Mouse (Mus musculus) lung, postnatal 0 days (tissue): ENCODE measurements around the gene Cntn5. TPM values are rescaled to one million over a fixed set of nuclear protein-coding genes. Genes with fewer than 3 reads are reported as not detected.

Experiments used
- ATAC-seq: fragments of 200-750 bp; cut with Nextera tagmentation; 2 replicates; pipeline ENCODE4 v1.8.0; 2017; ENCODE audit warnings: moderate library complexity
- DNase-seq: peaks from one replicate; pipeline ENCODE4 v3.0.0-alpha.2; 2016; ENCODE audit warnings: low spot score
- H3K27ac ChIP-seq: fragments of 300-500 bp; sonication (generic); 2 replicates; pipeline ENCODE4 v1.5.1; 2014; ENCODE audit warnings: antibody characterized with exemption, mild to moderate bottlenecking, low read length, mixed read lengths
- H3K27me3 ChIP-seq: fragments of 300-500 bp; sonication (generic); replicated peaks from 2 replicates; pipeline ENCODE4 v1.6.1; 2014; ENCODE audit warnings: low read length, mixed read lengths; ENCODE audit not compliant: insufficient read depth
- H3K36me3 ChIP-seq: fragments of 300-500 bp; sonication (generic); 2 replicates; pipeline ENCODE4 v1.6.1; 2014; ENCODE audit warnings: low read length, mixed read lengths; ENCODE audit not compliant: insufficient read depth
- H3K4me1 ChIP-seq: fragments of 300-500 bp; sonication (generic); 2 replicates; pipeline ENCODE4 v1.6.1; 2014; ENCODE audit warnings: antibody characterized with exemption, low read depth, low read length, mixed read lengths; ENCODE audit not compliant: insufficient read depth
- H3K4me2 ChIP-seq: fragments of 300-500 bp; sonication (generic); replicated peaks from 2 replicates; pipeline ENCODE4 v1.6.1; 2014; ENCODE audit warnings: low read depth, mild to moderate bottlenecking, low read length, moderate library complexity, mixed read lengths
- H3K4me3 ChIP-seq: fragments of 300-500 bp; sonication (generic); 2 replicates; pipeline ENCODE4 v1.5.1; 2014; ENCODE audit warnings: low read depth, low read length
- H3K9ac ChIP-seq: fragments of 300-500 bp; sonication (generic); replicated peaks from 2 replicates; pipeline ENCODE4 v1.6.1; 2014; ENCODE audit warnings: low read depth, mild to moderate bottlenecking
- H3K9me3 ChIP-seq: fragments of 300-500 bp; sonication (generic); 2 replicates; pipeline ENCODE4 v1.6.1; 2016; ENCODE audit warnings: low read length, mixed read lengths
- CTCF ChIP-seq: IDR thresholded peaks from 2 replicates; pipeline ENCODE4 v1.5.1; 2016; ENCODE audit warnings: antibody characterized with exemption, mild to moderate bottlenecking
- EP300 ChIP-seq: IDR thresholded peaks from 2 replicates; pipeline ENCODE4 v1.6.1; 2016; ENCODE audit warnings: antibody characterized with exemption, mild to moderate bottlenecking, control low read depth
- WGBS: fragments of 180-500 bp; shearing (Covaris S2); extraction: QIAGEN DNeasy Blood & Tissue Kit; methylation state at CpG from one replicate; pipeline ENCODE4 v1.1.7; 2014; 5-methylcytosine and 5-hydroxymethylcytosine counted together
- polyA plus RNA-seq: library from polyadenylated mRNA; unstranded; fragments of >200 nt; fragmentation: Nextera tagmentation; extraction: Ambion mirVana; gene quantifications from 2 replicates; pipeline ENCODE4 v1.2.1, GENCODE M21; 2015

Gene Cntn5
- polyA plus RNA-seq, 1 experiment from 2014 or later, result not detected

- ATAC-seq (no peak), DNase-seq (no peak)
Observed at GRCm38 (mm10) chr9:9707766-9708165, 1196.8 kb downstream of the Cntn5 start.

GRCm38 (mm10) chr9:9705180-9705579 lies 1199.4 kb downstream of the Cntn5 start:
- Histone ChIP-seq H3K27ac (no peak overlapping the region), H3K36me3 (no peaks in the 10 kb centered on the region), H3K4me2 (no peak overlapping the region), H3K4me1 (no peaks in the 10 kb centered on the region), H3K27me3 (no peaks in the 10 kb centered on the region), H3K4me3 (no peak overlapping the region), H3K9ac (no peak overlapping the region), H3K9me3 (no peaks in the 10 kb centered on the region)
- DNase-seq, result no peak
- WGBS, result 92% methylated on average over 1 of the region's 1 CpGs
- TF ChIP-seq CTCF (no peak), EP300 (no peak)
- no peak for ATAC-seq

More at GRCm38 (mm10) chr9:9707766-9708165, 1196.8 kb downstream of the Cntn5 start:
- Histone ChIP-seq H3K27ac (no peak overlapping the region), H3K9me3 (no peaks in the 10 kb centered on the region), H3K9ac (no peak overlapping the region), H3K4me3 (no peak overlapping the region), H3K36me3 (no peaks in the 10 kb centered on the region), H3K27me3 (no peaks in the 10 kb centered on the region), H3K4me1 (no peaks in the 10 kb centered on the region), H3K4me2 (no peak overlapping the region)
- no peak for TF ChIP-seq EP300
- TF ChIP-seq CTCF, result no peak

- Histone ChIP-seq H3K9me3 (no peaks in the 10 kb centered on the region), H3K4me3 (no peak overlapping the region), H3K27me3 (no peaks in the 10 kb centered on the region), H3K9ac (no peak overlapping the region), H3K4me2 (no peak overlapping the region), H3K36me3 (no peaks in the 10 kb centered on the region), H3K4me1 (no peaks in the 10 kb centered on the region), H3K27ac (no peak overlapping the region)
- DNase-seq (no peak), ATAC-seq (no peak)
- WGBS, result 57% methylated on average over 3 of the region's 3 CpGs
- TF ChIP-seq EP300, result no peak
- TF ChIP-seq CTCF, result no peak
Observed at GRCm38 (mm10) chr9:9696636-9697035, 1207.9 kb downstream of the Cntn5 start.

DNA sequence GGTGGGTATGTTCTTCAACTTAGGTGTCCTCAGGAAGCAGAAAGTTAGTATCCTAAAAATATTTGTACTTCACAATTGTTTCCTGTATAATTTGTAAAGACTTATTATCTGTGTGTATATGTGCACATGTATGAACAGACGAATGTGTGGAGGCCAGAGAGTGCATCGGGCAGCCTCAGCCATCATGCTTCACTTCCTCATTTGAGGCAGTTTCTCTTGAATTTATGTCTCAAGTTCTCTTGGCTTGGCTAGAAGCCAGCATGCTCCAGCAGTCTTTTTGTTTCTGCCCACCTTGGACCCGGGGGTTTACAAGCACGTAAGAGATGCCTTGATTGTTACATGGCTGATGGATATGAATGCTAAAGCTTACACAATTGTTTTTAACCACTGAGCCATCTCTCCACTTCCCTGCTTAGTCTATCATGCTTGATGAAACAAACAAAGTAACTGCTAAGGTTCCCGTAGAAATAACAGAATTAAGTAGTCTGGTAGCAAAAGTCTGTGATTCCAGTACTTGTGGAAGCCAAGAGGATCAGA lies 1222.2 kb downstream of the Cntn5 start:
- 63% methylated on average over 5 of the region's 5 CpGs for WGBS
- DNase-seq, result no peak

GRCm38 (mm10) chr9:9676078-9676477 lies 1228.5 kb downstream of the Cntn5 start:
- H3K27ac ChIP-seq, result no peak overlapping the region
- TF ChIP-seq CTCF, result no peak
- no peak for TF ChIP-seq EP300
- H3K4me2 ChIP-seq, result no peak overlapping the region
- no peaks in the 10 kb centered on the region for H3K9me3 ChIP-seq
- H3K4me1 ChIP-seq, result no peaks in the 10 kb centered on the region
- H3K36me3 ChIP-seq, result no peaks in the 10 kb centered on the region
- H3K4me3 ChIP-seq, result no peak overlapping the region
- 78% methylated on average over 4 of the region's 4 CpGs for WGBS
- no peak for ATAC-seq
- no peak for DNase-seq
- no peak overlapping the region for H3K9ac ChIP-seq
- H3K27me3 ChIP-seq, result no peaks in the 10 kb centered on the region

More for the DNA sequence above, 1222.2 kb downstream of the Cntn5 start:
- TF ChIP-seq CTCF (no peak), EP300 (no peak)
- Histone ChIP-seq H3K4me2 (no peak overlapping the region), H3K9ac (no peak overlapping the region), H3K27ac (no peak overlapping the region), H3K9me3 (no peaks in the 10 kb centered on the region), H3K27me3 (no peaks in the 10 kb centered on the region), H3K4me1 (no peaks in the 10 kb centered on the region), H3K4me3 (no peak overlapping the region), H3K36me3 (no peaks in the 10 kb centered on the region)
- no peak for ATAC-seq

GRCm38 (mm10) chr9:9674531-9674930 lies 1230.0 kb downstream of the Cntn5 start:
- TF ChIP-seq CTCF (no peak), EP300 (no peak)
- Histone ChIP-seq H3K4me1 (no peaks in the 10 kb centered on the region), H3K4me2 (no peak overlapping the region), H3K9me3 (no peaks in the 10 kb centered on the region), H3K27me3 (no peaks in the 10 kb centered on the region), H3K9ac (no peak overlapping the region), H3K4me3 (no peak overlapping the region), H3K36me3 (no peaks in the 10 kb centered on the region), H3K27ac (no peak overlapping the region)
- no peak for ATAC-seq
- DNase-seq, result no peak
- WGBS, result 80% methylated on average over 5 of the region's 5 CpGs
